Mouse (Mus musculus) embryonic facial prominence, embryonic 15.5 days (tissue): Measurements from ENCODE around the gene Slc38a6. TPM values are rescaled to one million over a fixed set of nuclear protein-coding genes. Genes with fewer than 3 reads are reported as not detected.

Experiments used
- ATAC-seq: fragments of 200-750 bp; cut with Nextera tagmentation; 2 replicates; pipeline ENCODE4 v1.8.0; 2017; ENCODE audit warnings: low read depth, moderate TSS enrichment; ENCODE audit not compliant: insufficient number of reproducible peaks, low FRiP score, low TSS enrichment
- H3K27ac ChIP-seq: fragments of 300-500 bp; sonication (generic); replicated peaks from 2 replicates; pipeline ENCODE4 v1.5.1; 2015; ENCODE audit warnings: mild to moderate bottlenecking, inconsistent platforms
- H3K27me3 ChIP-seq: fragments of 300-500 bp; sonication (generic); 2 replicates; pipeline ENCODE4 v1.6.1; 2015; ENCODE audit warnings: inconsistent platforms
- H3K36me3 ChIP-seq: fragments of 300-500 bp; sonication (generic); 2 replicates; pipeline ENCODE4 v1.6.1; 2015; ENCODE audit warnings: mild to moderate bottlenecking, inconsistent platforms
- H3K4me1 ChIP-seq: fragments of 300-500 bp; sonication (generic); 2 replicates; pipeline ENCODE4 v1.6.1; 2015; ENCODE audit warnings: inconsistent platforms
- H3K4me2 ChIP-seq: fragments of 300-500 bp; sonication (generic); replicated peaks from 2 replicates; pipeline ENCODE4 v1.6.1; 2015; ENCODE audit warnings: mild to moderate bottlenecking, inconsistent platforms
- H3K4me3 ChIP-seq: fragments of 300-500 bp; sonication (generic); replicated peaks from 2 replicates; pipeline ENCODE4 v1.5.1; 2015; ENCODE audit warnings: mild to moderate bottlenecking, inconsistent platforms
- H3K9ac ChIP-seq: fragments of 300-500 bp; sonication (generic); 2 replicates; pipeline ENCODE4 v1.6.1; 2015; ENCODE audit warnings: inconsistent platforms
- H3K9me3 ChIP-seq: fragments of 300-500 bp; sonication (generic); replicated peaks from 2 replicates; pipeline ENCODE4 v1.6.1; 2016; ENCODE audit warnings: inconsistent platforms
- WGBS: fragments of 180-500 bp; shearing (Covaris S2); methylation state at CpG from one replicate; pipeline ENCODE4 v1.1.7; 2015; 5-methylcytosine and 5-hydroxymethylcytosine counted together
- polyA plus RNA-seq: library from polyadenylated mRNA; unstranded; fragments of >200 nt; fragmentation: Nextera tagmentation; extraction: Ambion mirVana; gene quantifications from 2 replicates; pipeline ENCODE4 v1.2.1, GENCODE M21; 2015

Slc38a6 gene
- polyA plus RNA-seq, 1 experiment from 2014 or later = 16.5 TPM

- H3K4me3 ChIP-seq = no peak overlapping the region
- 0 out of 2 replicates have a peak overlapping the region, but pooled peaks have one; percentile 18 for H3K27ac ChIP-seq
- WGBS = 81% methylated on average over 8 of the region's 8 CpGs
Observed at GRCm38 (mm10) chr12:73324180-73324586, 37.6 kb downstream of the Slc38a6 start.

GRCm38 (mm10) chr12:73324742-73325141 lies 38.2 kb downstream of the Slc38a6 start:
- no peak overlapping the region for H3K4me2 ChIP-seq
- H3K9me3 ChIP-seq = no peaks in the 10 kb centered on the region
- 75% methylated on average over 1 of the region's 1 CpGs for WGBS
- H3K27ac ChIP-seq = peak overlapping the region; percentile 18; the same call in 1 of the 2 replicates
- peaks cover 5% of the 10 kb centered on the region; the same call in 1 of the 2 replicates for H3K27me3 ChIP-seq
- H3K36me3 ChIP-seq = no peaks in the 10 kb centered on the region
- ATAC-seq = no peak
- no peak overlapping the region for H3K9ac ChIP-seq
- peaks cover 20% of the 10 kb centered on the region for H3K4me1 ChIP-seq
- H3K4me3 ChIP-seq = no peak overlapping the region

More at GRCm38 (mm10) chr12:73324180-73324586, 37.6 kb downstream of the Slc38a6 start:
- Histone ChIP-seq H3K9ac (no peak overlapping the region), H3K4me1 (peaks cover 20% of the 10 kb centered on the region), H3K36me3 (no peaks in the 10 kb centered on the region), H3K9me3 (no peaks in the 10 kb centered on the region), H3K4me2 (no peak overlapping the region), H3K27me3 (peaks cover 5% of the 10 kb centered on the region; the same call in 1 of the 2 replicates)
- ATAC-seq = no peak

- Histone ChIP-seq H3K36me3 (no peaks in the 10 kb centered on the region), H3K4me3 (no peak overlapping the region), H3K27me3 (peaks cover 5% of the 10 kb centered on the region; the same call in 1 of the 2 replicates), H3K27ac (no peak overlapping the region), H3K9me3 (no peaks in the 10 kb centered on the region), H3K9ac (no peak overlapping the region), H3K4me2 (no peak overlapping the region), H3K4me1 (peaks cover 20% of the 10 kb centered on the region)
- 63% methylated on average over 2 of the region's 2 CpGs for WGBS
- ATAC-seq = no peak
Observed at GRCm38 (mm10) chr12:73325181-73325580, 38.6 kb downstream of the Slc38a6 start.

- H3K4me3 ChIP-seq = no peak overlapping the region
- peaks cover 7% of the 10 kb centered on the region; the same call in 1 of the 2 replicates for H3K27me3 ChIP-seq
- ATAC-seq = no peak
- no peak overlapping the region for H3K4me2 ChIP-seq
- H3K36me3 ChIP-seq = no peaks in the 10 kb centered on the region
- H3K4me1 ChIP-seq = peaks cover 20% of the 10 kb centered on the region
- 32% methylated on average over 4 of the region's 4 CpGs for WGBS
- no peaks in the 10 kb centered on the region for H3K9me3 ChIP-seq
- no peak overlapping the region for H3K9ac ChIP-seq
- H3K27ac ChIP-seq = no peak overlapping the region
Observed at GRCm38 (mm10) chr12:73325617-73326016, 39.0 kb downstream of the Slc38a6 start.

- H3K4me3 ChIP-seq = no peak overlapping the region
- no peaks in the 10 kb centered on the region for H3K36me3 ChIP-seq
- no peak overlapping the region for H3K27ac ChIP-seq
- no peaks in the 10 kb centered on the region for H3K9me3 ChIP-seq
- ATAC-seq = no peak
- WGBS = 14% methylated on average over 3 of the region's 3 CpGs
- no peak overlapping the region for H3K4me2 ChIP-seq
- H3K27me3 ChIP-seq = peaks cover 4% of the 10 kb centered on the region; the same call in 1 of the 2 replicates
- H3K9ac ChIP-seq = no peak overlapping the region
- peaks cover 23% of the 10 kb centered on the region for H3K4me1 ChIP-seq
Observed at GRCm38 (mm10) chr12:73327381-73327780, 40.8 kb downstream of the Slc38a6 start.

GRCm38 (mm10) chr12:73328448-73329167 lies 42.0 kb downstream of the Slc38a6 start:
- 73% methylated on average over 4 of the region's 4 CpGs for WGBS
- Histone ChIP-seq H3K4me1 (peaks cover 25% of the 10 kb centered on the region), H3K36me3 (no peaks in the 10 kb centered on the region), H3K9ac (no peak overlapping the region), H3K9me3 (no peaks in the 10 kb centered on the region), H3K4me2 (no peak overlapping the region), H3K4me3 (no peak overlapping the region), H3K27me3 (0 out of 2 replicates have a peak, but pooled peaks cover 3% of the 10 kb centered on the region), H3K27ac (no peak overlapping the region)
- ATAC-seq = no peak

- Histone ChIP-seq H3K9ac (no peak overlapping the region), H3K27me3 (0 out of 2 replicates have a peak, but pooled peaks cover 3% of the 10 kb centered on the region), H3K36me3 (no peaks in the 10 kb centered on the region), H3K4me2 (no peak overlapping the region), H3K9me3 (no peaks in the 10 kb centered on the region), H3K4me1 (peaks cover 31% of the 10 kb centered on the region), H3K27ac (no peak overlapping the region), H3K4me3 (no peak overlapping the region)
- ATAC-seq = no peak
- 61% methylated on average over 7 of the region's 7 CpGs for WGBS
Observed at GRCm38 (mm10) chr12:73330236-73330635, 43.7 kb downstream of the Slc38a6 start.

GRCm38 (mm10) chr12:73332701-73333100 lies 46.1 kb downstream of the Slc38a6 start:
- Histone ChIP-seq H3K27me3 (0 out of 2 replicates have a peak, but pooled peaks cover 3% of the 10 kb centered on the region), H3K36me3 (no peaks in the 10 kb centered on the region), H3K9me3 (no peaks in the 10 kb centered on the region), H3K27ac (no peak overlapping the region), H3K4me3 (no peak overlapping the region), H3K4me1 (peaks cover 19% of the 10 kb centered on the region), H3K9ac (no peak overlapping the region), H3K4me2 (no peak overlapping the region)
- WGBS = 25% methylated on average over 4 of the region's 4 CpGs
- ATAC-seq = 0 out of 2 replicates have a peak, but pooled peaks have one; percentile 35

- peak; percentile 43; the same call in 1 of the 2 replicates for ATAC-seq
- WGBS = 30% methylated on average over 8 of the region's 8 CpGs
- Histone ChIP-seq H3K36me3 (no peaks in the 10 kb centered on the region), H3K9ac (no peak overlapping the region), H3K4me3 (no peak overlapping the region), H3K4me2 (no peak overlapping the region), H3K27ac (peak overlapping the region; percentile 65), H3K4me1 (peaks cover 19% of the 10 kb centered on the region), H3K27me3 (0 out of 2 replicates have a peak, but pooled peaks cover 3% of the 10 kb centered on the region), H3K9me3 (no peaks in the 10 kb centered on the region)
Observed at GRCm38 (mm10) chr12:73334051-73334551, 47.5 kb downstream of the Slc38a6 start.

GRCm38 (mm10) chr12:73337127-73337526 lies 50.5 kb downstream of the Slc38a6 start:
- H3K9ac ChIP-seq = no peak overlapping the region
- H3K4me3 ChIP-seq = no peak overlapping the region
- no peak overlapping the region for H3K4me2 ChIP-seq
- no peaks in the 10 kb centered on the region for H3K27me3 ChIP-seq
- WGBS = 57% methylated on average over 7 of the region's 7 CpGs
- ATAC-seq = no peak
- H3K36me3 ChIP-seq = no peaks in the 10 kb centered on the region
- H3K4me1 ChIP-seq = peaks cover 32% of the 10 kb centered on the region
- H3K27ac ChIP-seq = 0 out of 2 replicates have a peak overlapping the region, but pooled peaks have one; percentile 11
- no peaks in the 10 kb centered on the region for H3K9me3 ChIP-seq

- H3K4me2 ChIP-seq = no peak overlapping the region
- H3K27ac ChIP-seq = no peak overlapping the region
- ATAC-seq = no peak
- no peak overlapping the region for H3K4me3 ChIP-seq
- H3K36me3 ChIP-seq = 0 out of 2 replicates have a peak, but pooled peaks cover 6% of the 10 kb centered on the region
- no peak overlapping the region for H3K9ac ChIP-seq
- H3K4me1 ChIP-seq = peaks cover 22% of the 10 kb centered on the region
- no peaks in the 10 kb centered on the region for H3K9me3 ChIP-seq
- no peaks in the 10 kb centered on the region for H3K27me3 ChIP-seq
- WGBS = 38% methylated on average over 8 of the region's 8 CpGs
Observed at GRCm38 (mm10) chr12:73340642-73341293, 54.2 kb downstream of the Slc38a6 start.
